Mouse (Mus musculus): Measurements from ENCODE around the gene Cmtr1.

Gene Cmtr1

DNA sequence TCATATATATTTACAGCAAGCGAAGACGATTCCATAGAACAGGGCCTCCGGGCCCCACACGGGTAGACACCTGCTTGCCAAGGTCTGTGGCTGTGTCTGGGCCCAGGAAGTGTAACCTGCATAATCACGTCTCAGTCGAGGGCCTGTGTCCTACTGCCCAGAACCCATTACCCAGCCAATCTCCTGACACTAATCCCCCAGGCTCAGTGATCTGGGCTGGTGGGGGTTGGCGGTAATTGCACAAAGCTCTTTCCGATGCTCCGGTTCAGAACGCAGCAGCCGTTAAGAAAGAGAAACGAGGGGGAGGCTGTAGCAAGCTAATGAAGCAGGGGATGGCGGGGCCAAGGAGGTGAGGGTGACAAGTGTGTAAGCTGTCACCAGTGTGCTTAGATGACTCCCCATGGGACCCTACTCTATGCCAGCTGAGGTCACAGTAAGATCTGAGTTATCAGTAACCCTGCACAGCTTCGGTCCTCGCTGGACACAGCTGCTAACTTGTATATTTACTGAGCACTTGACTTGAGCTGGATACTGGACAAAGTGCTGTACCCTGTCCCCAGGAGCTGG, 76.1 kb downstream of the Cmtr1 start:
- no peak for DNase-seq (ENCODE audit: low read depth)

DNA sequence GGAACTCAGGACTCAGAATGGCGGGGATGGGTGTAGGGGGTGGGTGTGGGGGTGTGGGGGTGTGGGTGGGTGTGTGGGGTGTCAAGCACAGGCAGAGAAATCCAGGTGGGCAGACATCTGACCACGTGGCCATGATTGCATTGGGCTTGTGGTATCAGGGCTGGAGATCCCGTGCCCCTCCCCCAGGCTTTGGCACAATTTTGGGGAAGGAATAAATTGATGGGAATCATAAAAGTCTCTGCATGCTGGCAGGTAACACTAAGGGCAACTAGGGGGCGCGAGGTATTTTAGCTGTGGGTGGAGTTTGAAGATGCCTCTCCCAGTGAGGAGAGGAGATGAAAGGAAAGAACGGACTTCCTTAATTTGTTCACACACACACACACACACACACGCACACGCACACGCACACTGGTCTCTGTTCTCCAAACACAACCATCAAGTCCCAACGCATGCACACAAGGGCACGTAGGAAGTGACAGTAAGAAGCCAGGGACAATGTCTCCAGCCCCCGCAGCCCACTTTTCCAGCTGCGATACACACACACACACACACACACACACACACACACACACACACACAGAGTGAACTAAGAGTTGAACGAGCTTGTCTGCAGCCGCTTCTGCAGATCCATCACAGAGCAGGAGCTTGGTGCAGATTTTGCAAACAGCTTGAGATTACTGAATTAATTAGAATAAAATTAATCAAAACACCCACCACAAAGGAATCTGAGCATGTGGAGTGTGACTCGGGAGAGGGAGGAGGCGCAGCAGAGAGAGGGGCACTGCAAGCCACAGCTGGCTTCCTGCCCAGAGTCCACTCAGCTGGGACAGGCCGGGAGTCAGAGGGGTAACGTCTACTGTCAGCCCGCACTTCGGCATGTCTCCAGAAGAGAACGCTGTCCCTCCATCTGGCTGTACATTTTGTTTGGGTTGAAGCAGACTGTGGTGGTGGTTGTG, 77.7 kb downstream of the Cmtr1 start:
- no peak for DNase-seq (ENCODE audit: low read depth)

DNA sequence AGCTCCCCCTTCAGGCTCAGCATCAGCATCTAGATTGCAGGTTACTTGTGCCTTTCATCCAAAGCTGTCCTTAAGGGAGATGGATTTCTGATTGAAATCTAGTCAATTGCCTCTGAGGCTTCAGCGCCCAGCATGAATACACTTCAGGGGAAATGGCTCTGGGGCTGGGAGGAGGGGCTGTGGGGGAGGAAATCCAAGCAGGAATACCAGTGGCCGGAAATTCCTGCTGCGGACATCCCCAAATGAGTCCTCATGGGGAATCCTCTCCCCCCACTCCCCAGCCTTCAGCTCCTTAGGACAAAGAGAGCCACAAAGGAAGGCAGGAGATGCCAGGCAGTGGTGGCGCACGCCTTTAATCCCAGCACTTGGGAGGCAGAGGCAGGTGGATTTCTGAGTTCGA, 87.1 kb downstream of the Cmtr1 start:
- DNase-seq (ENCODE audit: low read depth) = no peak

DNA sequence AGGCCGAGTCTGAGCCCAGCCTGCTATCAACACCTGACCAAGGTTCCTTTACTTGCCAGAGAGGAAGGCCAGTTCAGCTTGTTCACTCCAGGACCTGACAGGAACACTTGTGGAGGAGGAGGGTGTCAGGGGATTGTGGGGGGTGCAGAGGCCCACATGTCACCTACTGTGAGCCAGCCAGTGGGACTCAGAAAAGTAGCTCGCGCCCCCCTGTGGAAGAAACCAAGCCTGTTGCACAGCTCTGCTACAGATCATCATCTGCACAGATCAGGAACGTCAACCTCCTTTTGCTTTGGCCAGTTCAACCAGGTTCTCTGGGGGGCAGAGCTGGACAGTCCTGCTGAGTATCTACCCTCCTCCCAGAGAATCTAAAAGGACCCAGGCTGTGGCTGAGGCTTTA, 94.1 kb downstream of the Cmtr1 start:
- no peak for DNase-seq (ENCODE audit: low read depth)

All from fibroblast of lung, adult 2 months (primary cell).